Mouse (Mus musculus): ENCODE measurements around the gene Psmd12. TPM values are rescaled to one million over a fixed set of nuclear protein-coding genes. Genes with fewer than 3 reads are reported as not detected.

Psmd12 gene
- polyA plus RNA-seq (2015; fragmentation: Nextera tagmentation; extraction: Ambion mirVana) = 140 TPM in 2 replicates

GRCm38 (mm10) chr11:107479053-107479861 lies at the start of gene Psmd12:
Gene Psmd12 (plus strand): TSS chr11:107479484.

GRCm38 (mm10) chr11:107470521-107471041 lies 8.7 kb upstream of the Psmd12 start, which contains the start of gene Pitpnc1:
Gene Pitpnc1 (minus strand): TSS chr11:107470699.

GRCm38 (mm10) chr11:107547351-107548203 lies 68.3 kb downstream of the Psmd12 start, which contains the start of gene Helz:
Gene Helz (plus strand): TSS chr11:107547930.

Other genes with a start within 250 kb of the Psmd12 start
- 45.3 and 45.8 TPM in 2 replicates for gene Pitpnc1, start 8.8 kb upstream of the Psmd12 start, polyA plus RNA-seq (2015; fragmentation: Nextera tagmentation; extraction: Ambion mirVana)
- 10.8 and 12.0 TPM in 2 replicates for gene Helz, start 68.4 kb downstream of the Psmd12 start, polyA plus RNA-seq (2015; fragmentation: Nextera tagmentation; extraction: Ambion mirVana)
- gene Cacng1, start 237.0 kb downstream of the Psmd12 start, polyA plus RNA-seq (2015; fragmentation: Nextera tagmentation; extraction: Ambion mirVana) = 1.3 and 1.6 TPM in 2 replicates

All from neural tube, postnatal 0 days (tissue).